Mouse (Mus musculus): ENCODE data around the gene Iars. TPM values are rescaled to one million over a fixed set of nuclear protein-coding genes. Genes with fewer than 3 reads are reported as not detected.

Gene Iars
- total and polyA plus RNA-seq, 2 experiments from 2014 or later: 24.9 to 27.8 TPM

- ATAC-seq (ENCODE audit: insufficient read depth, low read depth): no peak
- H3K4me3 ChIP-seq (ENCODE audit: low read depth, low read length): no peak overlapping the region
- no peak overlapping the region for H3K9ac ChIP-seq (replicated peaks; ENCODE audit: low read depth, low read length)
- peaks cover 49% of the 10 kb centered on the region for H3K36me3 ChIP-seq (replicated peaks; ENCODE audit: control insufficient read depth, insufficient read depth, low read length)
- no peak overlapping the region for H3K4me2 ChIP-seq (ENCODE audit: low read depth, low read length)
- 81% methylated on average over 2 of the region's 2 CpGs for WGBS
- no peaks in the 10 kb centered on the region for H3K9me3 ChIP-seq (replicated peaks; ENCODE audit: control insufficient read depth, low read length)
- peaks cover 8% of the 10 kb centered on the region; the same call in 1 of the 2 replicates for H3K4me1 ChIP-seq (ENCODE audit: control insufficient read depth, insufficient read depth)
- DNase-seq (ENCODE audit: low spot score): no peak
- TF ChIP-seq EP300 (IDR thresholded peaks at IDR 0.05; ENCODE audit: low read depth): no peak
- no peak for TF ChIP-seq CTCF (IDR thresholded peaks at IDR 0.05; ENCODE audit: low read depth)
- no peaks in the 10 kb centered on the region for H3K27me3 ChIP-seq (ENCODE audit: control insufficient read depth, insufficient read depth, low read length)
- no peak overlapping the region for H3K27ac ChIP-seq (ENCODE audit: low read depth)
Observed at GRCm38 (mm10) chr13:49677793-49678192, 4.1 kb upstream of the Iars start.

GRCm38 (mm10) chr13:49682233-49682846 lies 440 bp downstream of the Iars start:
- no peak for DNase-seq (ENCODE audit: low spot score)
- no peak for TF ChIP-seq CTCF (IDR thresholded peaks at IDR 0.05; ENCODE audit: low read depth)

GRCm38 (mm10) chr13:49684266-49684665 lies 2.4 kb downstream of the Iars start:
- H3K4me1 ChIP-seq (ENCODE audit: control insufficient read depth, insufficient read depth): peaks cover 16% of the 10 kb centered on the region; the same call in 1 of the 2 replicates
- peaks cover 21% of the 10 kb centered on the region; the same call in 1 of the 2 replicates for H3K36me3 ChIP-seq (replicated peaks; ENCODE audit: control insufficient read depth, insufficient read depth, low read length)
- ATAC-seq (ENCODE audit: insufficient read depth, low read depth) (no peak), DNase-seq (ENCODE audit: low spot score) (no peak)
- H3K4me2 ChIP-seq (ENCODE audit: low read depth, low read length): no peak overlapping the region
- no peaks in the 10 kb centered on the region for H3K9me3 ChIP-seq (replicated peaks; ENCODE audit: control insufficient read depth, low read length)
- 74% methylated on average over 4 of the region's 4 CpGs for WGBS
- no peaks in the 10 kb centered on the region for H3K27me3 ChIP-seq (ENCODE audit: control insufficient read depth, insufficient read depth, low read length)
- no peak overlapping the region for H3K27ac ChIP-seq (ENCODE audit: low read depth)
- TF ChIP-seq CTCF (IDR thresholded peaks at IDR 0.05; ENCODE audit: low read depth): no peak
- no peak for TF ChIP-seq EP300 (IDR thresholded peaks at IDR 0.05; ENCODE audit: low read depth)
- no peak overlapping the region for H3K4me3 ChIP-seq (ENCODE audit: low read depth, low read length)
- H3K9ac ChIP-seq (replicated peaks; ENCODE audit: low read depth, low read length): no peak overlapping the region

More at GRCm38 (mm10) chr13:49682233-49682846, 440 bp downstream of the Iars start:
- Histone ChIP-seq H3K27me3 (ENCODE audit: control insufficient read depth, insufficient read depth, low read length) (no peaks in the 10 kb centered on the region), H3K4me3 (ENCODE audit: low read depth, low read length) (peak overlapping the region; percentile 81), H3K4me2 (ENCODE audit: low read depth, low read length) (peak overlapping the region; percentile 72), H3K9ac (replicated peaks; ENCODE audit: low read depth, low read length) (peak overlapping the region; percentile 76), H3K27ac (ENCODE audit: low read depth) (peak overlapping the region; percentile 73), H3K9me3 (replicated peaks; ENCODE audit: control insufficient read depth, low read length) (no peaks in the 10 kb centered on the region), H3K4me1 (ENCODE audit: control insufficient read depth, insufficient read depth) (peaks cover 16% of the 10 kb centered on the region; the same call in 1 of the 2 replicates), H3K36me3 (replicated peaks; ENCODE audit: control insufficient read depth, insufficient read depth, low read length) (peaks cover 12% of the 10 kb centered on the region; the same call in 1 of the 2 replicates)
- peak; percentile 54 for ATAC-seq (ENCODE audit: insufficient read depth, low read depth)
- under 1% methylated on average over 20 of the region's 20 CpGs for WGBS

GRCm38 (mm10) chr13:49691056-49691455 lies 9.2 kb downstream of the Iars start:
- no peaks in the 10 kb centered on the region for H3K4me1 ChIP-seq (ENCODE audit: control insufficient read depth, insufficient read depth)
- H3K4me2 ChIP-seq (ENCODE audit: low read depth, low read length): no peak overlapping the region
- H3K36me3 ChIP-seq (replicated peaks; ENCODE audit: control insufficient read depth, insufficient read depth, low read length): peaks cover 64% of the 10 kb centered on the region
- no peak overlapping the region for H3K4me3 ChIP-seq (ENCODE audit: low read depth, low read length)
- H3K9me3 ChIP-seq (replicated peaks; ENCODE audit: control insufficient read depth, low read length): no peaks in the 10 kb centered on the region
- ATAC-seq (ENCODE audit: insufficient read depth, low read depth) (no peak), DNase-seq (ENCODE audit: low spot score) (no peak)
- 92% methylated on average over 5 of the region's 5 CpGs for WGBS
- H3K27me3 ChIP-seq (ENCODE audit: control insufficient read depth, insufficient read depth, low read length): no peaks in the 10 kb centered on the region
- no peak overlapping the region for H3K9ac ChIP-seq (replicated peaks; ENCODE audit: low read depth, low read length)
- TF ChIP-seq EP300 (IDR thresholded peaks at IDR 0.05; ENCODE audit: low read depth) (no peak), CTCF (IDR thresholded peaks at IDR 0.05; ENCODE audit: low read depth) (no peak)
- H3K27ac ChIP-seq (ENCODE audit: low read depth): no peak overlapping the region

- no peak overlapping the region for H3K9ac ChIP-seq (replicated peaks; ENCODE audit: low read depth, low read length)
- WGBS: 89% methylated on average over 11 of the region's 11 CpGs
- TF ChIP-seq CTCF (IDR thresholded peaks at IDR 0.05; ENCODE audit: low read depth) (no peak), EP300 (IDR thresholded peaks at IDR 0.05; ENCODE audit: low read depth) (no peak)
- DNase-seq (ENCODE audit: low spot score) (no peak), ATAC-seq (ENCODE audit: insufficient read depth, low read depth) (no peak)
- no peak overlapping the region for H3K4me3 ChIP-seq (ENCODE audit: low read depth, low read length)
- peaks cover 79% of the 10 kb centered on the region for H3K36me3 ChIP-seq (replicated peaks; ENCODE audit: control insufficient read depth, insufficient read depth, low read length)
- H3K27ac ChIP-seq (ENCODE audit: low read depth): no peak overlapping the region
- H3K9me3 ChIP-seq (replicated peaks; ENCODE audit: control insufficient read depth, low read length): no peaks in the 10 kb centered on the region
- no peak overlapping the region for H3K4me2 ChIP-seq (ENCODE audit: low read depth, low read length)
- no peaks in the 10 kb centered on the region for H3K4me1 ChIP-seq (ENCODE audit: control insufficient read depth, insufficient read depth)
- no peaks in the 10 kb centered on the region for H3K27me3 ChIP-seq (ENCODE audit: control insufficient read depth, insufficient read depth, low read length)
Observed at GRCm38 (mm10) chr13:49703216-49703779, 21.4 kb downstream of the Iars start.

All from heart, postnatal 0 days (tissue).